Mouse (Mus musculus): Measurements from ENCODE around the gene Esr1.
A peak's percentile ranks its signal among the peaks of the same experiment; 100 is the strongest.

Esr1 gene

GRCm38 (mm10) chr10:4620596-4621504 lies 9.5 kb downstream of the Esr1 start:
- no peak for ATAC-seq (ENCODE audit: low TSS enrichment)

- no peak for ATAC-seq (ENCODE audit: low TSS enrichment)
Measured at GRCm38 (mm10) chr10:4621505-4621815, 10.1 kb downstream of the Esr1 start.

- ATAC-seq (ENCODE audit: low TSS enrichment): no peak
Measured at GRCm38 (mm10) chr10:4623319-4623718, 11.9 kb downstream of the Esr1 start.

- no peak for ATAC-seq (ENCODE audit: low TSS enrichment)
Measured at GRCm38 (mm10) chr10:4624581-4624980, 13.2 kb downstream of the Esr1 start.

DNA sequence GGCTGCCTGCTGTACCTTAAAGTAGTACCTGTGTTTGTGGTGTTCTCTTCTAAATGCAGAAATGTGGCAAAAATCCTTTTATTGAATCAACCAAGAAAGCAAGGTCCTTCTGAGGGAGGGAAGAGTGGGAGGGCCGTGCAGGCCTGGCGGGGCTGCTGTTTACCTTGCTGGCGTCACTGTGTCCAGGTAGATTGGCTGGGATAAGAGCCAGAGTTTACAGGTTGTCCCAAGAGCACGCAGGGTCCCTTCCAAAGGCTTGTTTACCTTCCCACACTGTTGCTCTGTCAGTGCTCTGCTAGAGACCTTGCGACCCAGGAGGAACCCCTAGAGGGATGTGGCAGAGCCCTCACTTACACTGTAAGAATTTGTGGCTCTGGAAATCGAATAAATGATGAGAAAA lies 13.9 kb downstream of the Esr1 start:
- no peak for ATAC-seq (ENCODE audit: low TSS enrichment)

DNA sequence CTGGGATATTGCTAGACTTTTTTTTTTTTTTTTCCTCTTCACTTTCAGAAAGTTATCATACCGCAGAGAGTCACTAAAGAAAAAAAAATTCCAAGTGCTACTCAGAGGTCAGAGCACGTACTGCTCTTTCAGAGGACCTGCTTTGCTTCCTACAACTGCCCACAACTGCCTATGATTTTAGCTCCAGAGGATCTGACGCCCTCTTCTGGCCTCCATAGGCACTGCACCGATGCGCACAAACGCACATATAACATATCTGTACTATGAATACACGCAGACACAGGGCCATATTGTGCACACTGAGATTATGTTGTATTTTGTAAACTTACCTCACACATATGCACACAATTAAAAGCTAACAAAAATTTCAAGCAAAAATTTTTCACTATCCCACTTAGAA lies 15.0 kb downstream of the Esr1 start:
- ATAC-seq (ENCODE audit: low TSS enrichment): no peak

DNA sequence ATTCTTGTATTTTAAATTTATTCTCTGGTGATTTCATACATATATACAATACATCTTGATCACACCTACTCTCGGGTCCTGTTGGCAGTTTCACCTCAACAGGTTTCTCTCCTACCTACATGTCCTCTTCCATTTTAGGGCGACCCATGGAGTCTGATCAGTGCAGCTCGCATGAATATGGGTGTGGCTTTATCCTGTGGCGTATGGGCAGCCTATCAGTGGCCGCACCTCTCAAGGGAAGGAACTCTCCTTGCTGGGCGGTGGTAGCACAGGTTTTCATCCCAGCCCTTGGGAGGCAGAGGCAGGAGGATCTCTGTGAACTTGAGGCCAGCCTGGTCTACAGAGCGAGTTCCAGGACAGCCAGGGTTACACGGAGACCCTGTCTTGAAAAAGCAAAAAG lies 15.6 kb downstream of the Esr1 start:
- ATAC-seq (ENCODE audit: low TSS enrichment): no peak

GRCm38 (mm10) chr10:4627415-4627814 lies 16.0 kb downstream of the Esr1 start:
- ATAC-seq (ENCODE audit: low TSS enrichment): no peak

- no peak for ATAC-seq (ENCODE audit: low TSS enrichment)
Measured at GRCm38 (mm10) chr10:4629314-4629713, 17.9 kb downstream of the Esr1 start.

- ATAC-seq (ENCODE audit: low TSS enrichment): no peak
Measured at GRCm38 (mm10) chr10:4632211-4632704, 20.9 kb downstream of the Esr1 start.

DNA sequence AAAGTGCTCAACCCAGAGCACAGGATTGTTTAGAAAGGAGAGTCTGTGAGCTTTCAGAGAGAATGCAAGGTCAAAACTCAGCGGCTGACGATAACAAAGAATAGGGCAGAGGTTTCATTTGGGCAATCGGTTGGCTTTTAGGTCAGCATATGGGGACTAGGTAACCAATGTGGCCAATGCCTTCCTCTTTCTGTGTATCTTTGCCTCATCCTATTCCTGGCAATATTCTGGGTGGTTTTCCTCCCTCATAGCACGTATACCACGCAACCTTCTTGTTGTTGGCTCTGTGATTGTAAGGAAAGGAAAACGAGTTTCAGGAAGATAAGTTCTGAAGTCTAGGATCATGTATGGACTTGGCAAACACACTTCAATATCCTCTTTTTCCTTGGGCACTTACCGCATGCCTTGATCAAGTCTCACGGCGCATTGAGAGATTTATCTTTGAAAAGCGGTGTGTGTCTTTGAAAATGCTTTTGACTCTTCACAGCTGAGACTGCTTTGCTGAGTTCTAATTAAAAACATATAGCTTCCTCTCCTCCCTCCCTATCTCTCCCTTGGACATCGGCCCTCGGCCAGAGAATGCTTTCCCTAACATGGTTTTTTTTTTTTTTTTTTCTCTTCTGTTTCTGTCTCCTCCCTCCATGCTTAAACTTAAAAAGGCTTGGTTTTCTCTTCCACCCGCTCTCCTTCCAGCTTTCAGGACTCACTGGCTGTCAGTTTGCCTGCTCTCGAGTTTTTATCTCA lies 22.1 kb downstream of the Esr1 start:
- no peak for ATAC-seq (ENCODE audit: low TSS enrichment)

- ATAC-seq (ENCODE audit: low TSS enrichment): no peak
Measured at GRCm38 (mm10) chr10:4635740-4636139, 24.3 kb downstream of the Esr1 start.

DNA sequence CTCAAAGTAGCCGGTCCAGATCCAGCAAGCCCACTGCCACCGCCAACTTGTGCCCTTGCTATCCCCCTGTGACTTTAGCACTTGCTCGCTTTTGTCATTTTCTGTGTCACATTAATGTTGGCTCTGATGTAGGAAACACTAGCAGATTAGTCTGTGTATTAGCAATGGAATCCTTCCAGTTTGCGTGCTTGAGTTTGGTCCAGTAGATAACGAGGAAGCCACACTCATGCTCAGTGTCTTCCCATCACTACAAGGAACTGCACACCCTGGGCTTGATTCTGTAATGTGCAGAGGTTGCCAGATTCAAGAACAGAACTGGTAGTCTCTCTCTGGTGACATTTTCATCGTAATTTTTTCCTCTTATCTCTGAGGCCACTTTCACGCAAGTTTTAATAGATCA lies 34.7 kb downstream of the Esr1 start:
- ATAC-seq (ENCODE audit: low TSS enrichment): no peak

DNA sequence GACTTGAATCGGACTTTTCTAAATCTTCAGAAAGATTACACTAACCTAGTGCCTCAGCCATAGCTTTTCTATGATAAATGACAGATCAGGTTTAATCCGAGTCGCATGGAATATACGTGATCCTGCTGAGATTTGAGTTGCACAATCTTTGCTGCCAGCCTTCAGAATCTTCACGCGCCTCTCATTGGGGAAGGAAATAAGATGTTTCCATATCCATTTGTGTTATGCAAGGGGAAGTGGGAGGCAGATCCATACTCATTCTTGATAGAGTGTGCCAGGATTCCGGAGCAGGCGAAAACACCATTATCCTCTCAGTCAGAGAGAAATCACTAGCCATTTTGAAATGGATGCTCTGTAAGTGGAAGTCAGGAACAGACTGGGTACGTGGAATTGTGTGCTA lies 35.5 kb downstream of the Esr1 start:
- ATAC-seq (ENCODE audit: low TSS enrichment): peak; percentile 50; the same call in 1 of the 2 replicates

DNA sequence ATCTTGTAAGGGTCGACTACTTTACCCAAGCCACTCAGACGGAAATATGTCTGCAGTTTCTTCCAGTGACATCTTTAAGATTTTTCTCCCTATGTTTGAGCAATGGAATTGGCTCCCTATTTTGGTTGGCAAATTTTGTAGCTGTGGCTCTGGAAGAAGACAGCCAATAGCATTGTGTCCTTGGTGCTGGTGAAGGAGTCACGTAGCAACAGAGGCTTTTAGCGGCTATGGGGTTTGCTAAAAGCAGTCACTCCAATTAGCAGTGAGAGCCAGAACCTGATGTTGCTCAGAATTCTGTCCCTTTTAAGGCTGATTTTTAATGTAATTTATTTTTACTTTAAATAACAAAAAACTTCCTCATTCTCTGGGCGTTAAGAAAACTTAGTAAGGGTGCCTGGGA lies 54.0 kb downstream of the Esr1 start:
- no peak for ATAC-seq (ENCODE audit: low TSS enrichment)

- no peak for ATAC-seq (ENCODE audit: low TSS enrichment)
Measured at GRCm38 (mm10) chr10:4667006-4667405, 55.6 kb downstream of the Esr1 start.

- no peak for ATAC-seq (ENCODE audit: low TSS enrichment)
Measured at GRCm38 (mm10) chr10:4670053-4670452, 58.7 kb downstream of the Esr1 start.

- no peak for ATAC-seq (ENCODE audit: low TSS enrichment)
Measured at GRCm38 (mm10) chr10:4671876-4672275, 60.5 kb downstream of the Esr1 start.

DNA sequence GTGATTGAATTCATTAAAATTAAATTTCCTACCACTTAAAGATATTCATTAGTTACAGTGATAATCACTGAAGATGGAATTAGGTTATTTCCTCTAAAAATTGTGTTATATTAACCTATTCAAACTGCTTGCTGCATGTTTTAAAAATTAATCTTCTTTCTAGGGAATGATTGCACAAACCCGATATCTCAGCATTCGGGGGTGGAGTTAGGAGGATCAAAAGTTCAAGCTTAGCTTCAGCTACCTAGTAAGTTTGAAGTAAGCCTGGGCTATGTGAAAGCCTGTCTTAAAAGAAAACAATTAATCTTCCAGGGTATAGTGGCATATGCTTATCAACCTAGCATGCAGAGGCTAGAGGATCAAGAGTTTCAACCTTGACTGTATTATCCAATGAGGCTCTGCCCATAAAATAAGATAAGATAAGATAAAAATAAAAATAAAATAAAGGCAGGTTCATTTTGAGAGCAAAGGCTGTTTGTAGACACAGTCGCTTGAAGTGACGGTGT lies 62.0 kb downstream of the Esr1 start:
- no peak for ATAC-seq (ENCODE audit: low TSS enrichment)

GRCm38 (mm10) chr10:4674983-4675592 lies 63.7 kb downstream of the Esr1 start:
- ATAC-seq (ENCODE audit: low TSS enrichment): peak; percentile 95

- no peak for ATAC-seq (ENCODE audit: low TSS enrichment)
Measured at GRCm38 (mm10) chr10:4683106-4683505, 71.7 kb downstream of the Esr1 start.

DNA sequence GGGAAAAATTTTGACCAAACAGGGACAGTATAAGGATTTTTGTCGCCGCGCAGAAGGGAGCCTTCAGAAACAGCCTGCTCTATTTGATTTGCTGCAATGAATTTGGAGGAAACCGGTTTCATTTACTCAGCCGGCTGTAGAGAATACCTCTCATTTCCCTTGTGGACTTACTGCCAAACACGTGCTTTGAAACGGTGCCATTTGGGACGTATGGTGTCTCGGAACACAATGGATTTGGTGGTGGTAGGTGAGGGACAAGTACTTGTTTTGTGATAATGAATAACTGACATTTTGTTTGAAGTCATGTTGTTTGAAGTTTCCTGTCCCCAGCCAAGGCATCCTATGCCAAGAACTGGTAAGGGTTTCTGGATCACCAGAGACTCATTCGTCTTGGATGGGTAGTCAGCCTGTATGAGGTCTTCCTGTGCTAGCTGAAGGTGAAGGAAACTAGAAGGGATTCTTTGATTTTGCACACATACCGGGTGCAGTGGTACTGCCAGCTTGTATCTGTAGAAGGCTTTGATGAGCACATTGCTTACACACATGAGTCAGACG lies 72.4 kb downstream of the Esr1 start:
- peak; percentile 57 for ATAC-seq (ENCODE audit: low TSS enrichment)
